Mouse (Mus musculus): Measurements from ENCODE around the gene Klhl31. TPM values are rescaled to one million over a fixed set of nuclear protein-coding genes. Genes with fewer than 3 reads are reported as not detected.

Klhl31 gene
- polyA plus RNA-seq, 1 experiment from 2014 or later = 0.41 TPM

DNA sequence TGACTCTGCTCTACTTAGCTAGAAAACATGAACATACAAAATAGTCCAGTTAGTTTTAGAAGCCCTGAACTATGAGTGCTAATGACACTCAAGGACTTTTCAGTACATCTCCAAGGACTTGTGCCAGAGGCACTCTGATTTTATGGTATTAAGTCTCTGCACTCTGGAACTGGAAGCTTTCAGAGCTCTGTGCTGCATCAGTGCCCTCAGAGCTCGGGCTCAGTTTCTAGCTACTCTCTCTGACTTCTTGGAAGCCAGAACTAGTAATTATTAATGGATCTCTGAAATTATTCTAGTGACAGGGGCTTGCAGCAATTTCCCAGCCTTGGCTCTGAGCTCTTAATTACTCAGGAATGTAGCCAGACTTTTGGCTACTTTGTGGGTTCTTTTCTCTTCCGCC lies 37.7 kb downstream of the Klhl31 start:
- no peak overlapping the region for H3K4me3 ChIP-seq (replicated peaks; ENCODE audit: low read length)
- no peaks in the 10 kb centered on the region; the same call in 1 of the 2 replicates for H3K9me3 ChIP-seq (ENCODE audit: control insufficient read depth, low read length)
- H3K27ac ChIP-seq = no peak overlapping the region
- no peaks in the 10 kb centered on the region for H3K4me1 ChIP-seq (replicated peaks; ENCODE audit: control insufficient read depth, insufficient read depth, low read length)
- H3K36me3 ChIP-seq (replicated peaks; ENCODE audit: control insufficient read depth, insufficient read depth) = no peaks in the 10 kb centered on the region
- H3K27me3 ChIP-seq (ENCODE audit: control insufficient read depth, insufficient read depth, low read length) = no peaks in the 10 kb centered on the region
- WGBS = 94% methylated on average over 2 of the region's 2 CpGs
- ATAC-seq (ENCODE audit: low FRiP score) = no peak
- H3K9ac ChIP-seq = no peak overlapping the region
- no peak for DNase-seq (ENCODE audit: low spot score)
- H3K4me2 ChIP-seq (replicated peaks) = no peak overlapping the region

GRCm38 (mm10) chr9:77684938-77685337 lies 48.6 kb downstream of the Klhl31 start:
- H3K4me1 ChIP-seq (replicated peaks; ENCODE audit: control insufficient read depth, insufficient read depth, low read length) = no peaks in the 10 kb centered on the region
- H3K4me2 ChIP-seq (replicated peaks) = no peak overlapping the region
- no peak for ATAC-seq (ENCODE audit: low FRiP score)
- no peak for DNase-seq (ENCODE audit: low spot score)
- no peaks in the 10 kb centered on the region for H3K36me3 ChIP-seq (replicated peaks; ENCODE audit: control insufficient read depth, insufficient read depth)
- no peak overlapping the region for H3K27ac ChIP-seq
- H3K9me3 ChIP-seq (ENCODE audit: control insufficient read depth, low read length) = no peaks in the 10 kb centered on the region
- no peak overlapping the region for H3K4me3 ChIP-seq (replicated peaks; ENCODE audit: low read length)
- no peaks in the 10 kb centered on the region for H3K27me3 ChIP-seq (ENCODE audit: control insufficient read depth, insufficient read depth, low read length)
- 90% methylated on average over 4 of the region's 4 CpGs for WGBS
- no peak overlapping the region for H3K9ac ChIP-seq

- Histone ChIP-seq H3K27ac (no peak overlapping the region), H3K9ac (no peak overlapping the region), H3K27me3 (ENCODE audit: control insufficient read depth, insufficient read depth, low read length) (no peaks in the 10 kb centered on the region), H3K4me3 (replicated peaks; ENCODE audit: low read length) (no peak overlapping the region), H3K4me1 (replicated peaks; ENCODE audit: control insufficient read depth, insufficient read depth, low read length) (no peaks in the 10 kb centered on the region), H3K9me3 (ENCODE audit: control insufficient read depth, low read length) (no peaks in the 10 kb centered on the region), H3K4me2 (replicated peaks) (no peak overlapping the region), H3K36me3 (replicated peaks; ENCODE audit: control insufficient read depth, insufficient read depth) (no peaks in the 10 kb centered on the region)
- 92% methylated on average over 5 of the region's 5 CpGs for WGBS
- DNase-seq (ENCODE audit: low spot score) (no peak), ATAC-seq (ENCODE audit: low FRiP score) (no peak)
Measured at GRCm38 (mm10) chr9:77685825-77686500, 49.7 kb downstream of the Klhl31 start.

- H3K4me1 ChIP-seq (replicated peaks; ENCODE audit: control insufficient read depth, insufficient read depth, low read length) = no peaks in the 10 kb centered on the region
- H3K27ac ChIP-seq = no peak overlapping the region
- WGBS = 86% methylated on average over 7 of the region's 7 CpGs
- H3K4me3 ChIP-seq (replicated peaks; ENCODE audit: low read length) = no peak overlapping the region
- H3K36me3 ChIP-seq (replicated peaks; ENCODE audit: control insufficient read depth, insufficient read depth) = no peaks in the 10 kb centered on the region
- no peak overlapping the region for H3K9ac ChIP-seq
- no peaks in the 10 kb centered on the region for H3K27me3 ChIP-seq (ENCODE audit: control insufficient read depth, insufficient read depth, low read length)
- H3K4me2 ChIP-seq (replicated peaks) = no peak overlapping the region
- no peaks in the 10 kb centered on the region for H3K9me3 ChIP-seq (ENCODE audit: control insufficient read depth, low read length)
- no peak for DNase-seq (ENCODE audit: low spot score)
- ATAC-seq (ENCODE audit: low FRiP score) = no peak
Measured at GRCm38 (mm10) chr9:77692707-77693106, 56.4 kb downstream of the Klhl31 start.

DNA sequence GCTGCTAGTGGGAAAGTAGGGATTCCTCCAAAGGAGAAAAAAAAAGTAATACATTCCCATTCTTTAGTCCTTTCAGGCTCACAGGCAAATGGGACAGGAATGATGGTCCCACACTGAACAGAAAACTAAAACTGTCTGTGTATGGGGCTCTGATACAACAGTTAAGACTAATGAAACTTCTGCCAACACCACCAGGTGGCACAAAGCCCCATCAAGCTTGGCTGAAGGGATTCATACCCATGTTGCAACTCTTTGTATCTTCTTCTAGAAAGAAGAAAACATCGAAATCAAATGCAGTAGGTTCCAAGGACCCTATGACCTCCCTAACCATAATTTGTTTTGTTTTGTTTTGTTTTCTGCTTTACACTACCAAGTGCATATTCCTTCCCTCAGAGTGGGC lies 57.1 kb downstream of the Klhl31 start:
- 97% methylated on average over 1 of the region's 1 CpGs for WGBS
- no peak overlapping the region for H3K4me2 ChIP-seq (replicated peaks)

DNA sequence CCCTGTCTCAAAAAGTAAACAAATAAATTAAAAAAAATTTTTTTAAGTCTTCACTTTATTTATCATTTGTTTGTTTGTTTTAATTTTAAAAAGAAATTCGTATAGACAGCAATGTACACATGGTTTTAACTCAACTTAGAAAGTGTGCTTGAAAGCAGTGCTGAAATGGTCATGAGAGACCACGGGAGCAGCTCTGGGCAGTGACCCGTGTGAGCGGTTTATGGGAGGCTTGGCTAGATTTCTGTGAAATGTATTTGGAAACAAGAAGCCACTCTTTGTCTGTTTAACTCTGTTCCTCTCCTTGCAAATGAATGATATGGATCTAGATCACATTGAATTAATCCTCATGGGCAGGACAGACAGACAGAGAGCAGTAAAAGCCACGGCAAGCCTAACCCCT lies 59.3 kb downstream of the Klhl31 start:
- H3K4me1 ChIP-seq (replicated peaks; ENCODE audit: control insufficient read depth, insufficient read depth, low read length) = no peaks in the 10 kb centered on the region
- WGBS = 81% methylated on average over 5 of the region's 5 CpGs
- no peak overlapping the region for H3K4me3 ChIP-seq (replicated peaks; ENCODE audit: low read length)
- no peaks in the 10 kb centered on the region for H3K36me3 ChIP-seq (replicated peaks; ENCODE audit: control insufficient read depth, insufficient read depth)
- no peak overlapping the region for H3K27ac ChIP-seq
- H3K4me2 ChIP-seq (replicated peaks) = no peak overlapping the region
- DNase-seq (ENCODE audit: low spot score) = no peak
- H3K9me3 ChIP-seq (ENCODE audit: control insufficient read depth, low read length) = no peaks in the 10 kb centered on the region
- ATAC-seq (ENCODE audit: low FRiP score) = no peak
- H3K27me3 ChIP-seq (ENCODE audit: control insufficient read depth, insufficient read depth, low read length) = no peaks in the 10 kb centered on the region
- no peak overlapping the region for H3K9ac ChIP-seq

More for the DNA sequence above, 57.1 kb downstream of the Klhl31 start:
- Histone ChIP-seq H3K4me1 (replicated peaks; ENCODE audit: control insufficient read depth, insufficient read depth, low read length) (no peaks in the 10 kb centered on the region), H3K27me3 (ENCODE audit: control insufficient read depth, insufficient read depth, low read length) (no peaks in the 10 kb centered on the region), H3K36me3 (replicated peaks; ENCODE audit: control insufficient read depth, insufficient read depth) (no peaks in the 10 kb centered on the region), H3K9ac (no peak overlapping the region), H3K9me3 (ENCODE audit: control insufficient read depth, low read length) (no peaks in the 10 kb centered on the region), H3K27ac (no peak overlapping the region), H3K4me3 (replicated peaks; ENCODE audit: low read length) (no peak overlapping the region)
- DNase-seq (ENCODE audit: low spot score) = no peak
- ATAC-seq (ENCODE audit: low FRiP score) = no peak

- Histone ChIP-seq H3K4me1 (replicated peaks; ENCODE audit: control insufficient read depth, insufficient read depth, low read length) (no peaks in the 10 kb centered on the region), H3K27me3 (ENCODE audit: control insufficient read depth, insufficient read depth, low read length) (no peaks in the 10 kb centered on the region), H3K9me3 (ENCODE audit: control insufficient read depth, low read length) (no peaks in the 10 kb centered on the region), H3K36me3 (replicated peaks; ENCODE audit: control insufficient read depth, insufficient read depth) (no peaks in the 10 kb centered on the region), H3K27ac (no peak overlapping the region), H3K4me3 (replicated peaks; ENCODE audit: low read length) (no peak overlapping the region), H3K9ac (no peak overlapping the region), H3K4me2 (replicated peaks) (no peak overlapping the region)
- 85% methylated on average over 4 of the region's 4 CpGs for WGBS
- ATAC-seq (ENCODE audit: low FRiP score) = no peak
- DNase-seq (ENCODE audit: low spot score) = no peak
Measured at GRCm38 (mm10) chr9:77703476-77703875, 67.2 kb downstream of the Klhl31 start.

DNA sequence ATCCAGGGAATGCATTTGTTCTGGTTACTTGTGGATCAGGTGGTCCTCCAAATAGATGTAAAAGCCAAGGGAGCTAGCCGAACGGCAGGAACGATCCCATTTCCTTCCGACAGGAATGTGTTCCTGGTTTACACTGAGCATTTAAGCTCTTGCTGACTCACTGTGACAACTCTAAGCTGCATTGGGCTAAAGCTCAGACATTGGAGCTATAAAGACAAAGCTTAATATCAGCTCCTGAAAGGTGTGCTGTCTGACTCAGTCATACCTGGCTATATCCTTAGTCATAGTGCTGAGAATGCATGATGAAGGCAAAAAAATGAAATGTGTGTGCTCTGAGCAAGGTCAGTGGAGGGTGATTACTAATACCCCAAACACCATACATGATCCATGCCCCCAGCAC lies 67.8 kb downstream of the Klhl31 start:
- Histone ChIP-seq H3K4me1 (replicated peaks; ENCODE audit: control insufficient read depth, insufficient read depth, low read length) (no peaks in the 10 kb centered on the region), H3K4me2 (replicated peaks) (no peak overlapping the region), H3K9me3 (ENCODE audit: control insufficient read depth, low read length) (no peaks in the 10 kb centered on the region), H3K36me3 (replicated peaks; ENCODE audit: control insufficient read depth, insufficient read depth) (no peaks in the 10 kb centered on the region), H3K27ac (no peak overlapping the region), H3K27me3 (ENCODE audit: control insufficient read depth, insufficient read depth, low read length) (no peaks in the 10 kb centered on the region), H3K4me3 (replicated peaks; ENCODE audit: low read length) (no peak overlapping the region), H3K9ac (no peak overlapping the region)
- DNase-seq (ENCODE audit: low spot score) = no peak
- 72% methylated on average over 4 of the region's 4 CpGs for WGBS
- ATAC-seq (ENCODE audit: low FRiP score) = no peak

GRCm38 (mm10) chr9:77706515-77706914 lies 70.2 kb downstream of the Klhl31 start:
- H3K9ac ChIP-seq = no peak overlapping the region
- no peak for ATAC-seq (ENCODE audit: low FRiP score)
- no peaks in the 10 kb centered on the region for H3K36me3 ChIP-seq (replicated peaks; ENCODE audit: control insufficient read depth, insufficient read depth)
- H3K4me2 ChIP-seq (replicated peaks) = no peak overlapping the region
- DNase-seq (ENCODE audit: low spot score) = no peak
- H3K9me3 ChIP-seq (ENCODE audit: control insufficient read depth, low read length) = no peaks in the 10 kb centered on the region
- no peaks in the 10 kb centered on the region for H3K4me1 ChIP-seq (replicated peaks; ENCODE audit: control insufficient read depth, insufficient read depth, low read length)
- H3K4me3 ChIP-seq (replicated peaks; ENCODE audit: low read length) = no peak overlapping the region
- no peak overlapping the region for H3K27ac ChIP-seq
- 87% methylated on average over 6 of the region's 6 CpGs for WGBS
- no peaks in the 10 kb centered on the region for H3K27me3 ChIP-seq (ENCODE audit: control insufficient read depth, insufficient read depth, low read length)

Measured in hindbrain, embryonic 14.5 days (tissue).